Mouse (Mus musculus): ENCODE results near the gene Slc39a11.

DNA sequence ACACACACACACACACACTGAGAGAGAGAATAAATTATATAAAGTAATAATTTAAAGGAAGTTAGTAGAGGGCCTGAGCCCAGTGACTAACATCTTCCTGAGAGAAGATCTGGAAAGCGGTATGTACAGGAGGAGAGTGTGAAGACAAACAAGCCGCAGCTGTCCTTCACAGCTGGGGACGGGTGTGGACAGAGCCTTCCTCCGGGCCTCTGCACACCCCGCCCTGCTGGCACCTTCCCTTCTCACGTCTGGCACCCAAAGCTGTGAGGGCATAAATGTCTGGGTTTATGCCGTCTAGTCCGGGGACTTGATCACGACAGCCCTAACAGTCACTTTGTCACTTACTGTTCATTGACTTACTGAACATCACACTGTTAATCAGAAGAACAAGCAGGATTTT is 173.2 kb downstream of the Slc39a11 start:
- no peak for TF ChIP-seq CTCF (IDR thresholded peaks at IDR 0.05; ENCODE audit: extremely low read depth, insufficient read length, insufficient replicate concordance, low read depth, low read length)
- no peak for TF ChIP-seq POLR2A (IDR thresholded peaks at IDR 0.05; ENCODE audit: low read depth, low read length)

All from small intestine, adult 2 months (tissue).